Mouse (Mus musculus) heart, embryonic 13.5 days (tissue): ENCODE results near the gene Cep170. TPM values are rescaled to one million over a fixed set of nuclear protein-coding genes. Genes with fewer than 3 reads are reported as not detected.

Experiments
- ATAC-seq: fragments of 200-750 bp; cut with Nextera tagmentation; 2 replicates; pipeline ENCODE4 v1.8.0; 2017; ENCODE audit warnings: moderate TSS enrichment; ENCODE audit not compliant: insufficient number of reproducible peaks, low FRiP score, low TSS enrichment; ENCODE audit errors: extremely low read depth
- H3K27ac ChIP-seq: fragments of 300-500 bp; sonication (generic); replicated peaks from 2 replicates; pipeline ENCODE4 v1.5.1; 2015; ENCODE audit warnings: moderate library complexity, mild to moderate bottlenecking, inconsistent platforms
- H3K27me3 ChIP-seq: fragments of 300-500 bp; sonication (generic); replicated peaks from 2 replicates; pipeline ENCODE4 v1.6.1; 2015; ENCODE audit warnings: mild to moderate bottlenecking, inconsistent platforms
- H3K36me3 ChIP-seq: fragments of 300-500 bp; sonication (generic); 2 replicates; pipeline ENCODE4 v1.6.1; 2015; ENCODE audit warnings: mild to moderate bottlenecking, inconsistent platforms
- H3K4me1 ChIP-seq: fragments of 300-500 bp; sonication (generic); 2 replicates; pipeline ENCODE4 v1.6.1; 2015; ENCODE audit warnings: inconsistent platforms
- H3K4me2 ChIP-seq: fragments of 300-500 bp; sonication (generic); 2 replicates; pipeline ENCODE4 v1.6.1; 2015; ENCODE audit warnings: inconsistent platforms, mild to moderate bottlenecking, moderate library complexity
- H3K4me3 ChIP-seq: fragments of 300-500 bp; sonication (generic); 2 replicates; pipeline ENCODE4 v1.5.1; 2015; ENCODE audit warnings: moderate library complexity, mild to moderate bottlenecking, inconsistent platforms
- H3K9ac ChIP-seq: fragments of 300-500 bp; sonication (generic); 2 replicates; pipeline ENCODE4 v1.6.1; 2015; ENCODE audit warnings: inconsistent platforms, mild to moderate bottlenecking, moderate library complexity
- H3K9me3 ChIP-seq: fragments of 300-500 bp; sonication (generic); 2 replicates; pipeline ENCODE4 v1.6.1; 2016; ENCODE audit warnings: inconsistent platforms
- WGBS: fragments of 180-500 bp; shearing (Covaris S2); methylation state at CpG from one replicate; pipeline ENCODE4 v1.1.7; 2015; ENCODE audit warnings: mixed read lengths; 5-methylcytosine and 5-hydroxymethylcytosine counted together
- polyA plus RNA-seq: library from polyadenylated mRNA; unstranded; fragments of >200 nt; fragmentation: Nextera tagmentation; extraction: Ambion mirVana; gene quantifications from 2 replicates; pipeline ENCODE4 v1.2.1, GENCODE M21; 2015

Cep170 gene
- polyA plus RNA-seq, 1 experiment from 2014 or later, result 19.8 TPM

GRCm38 (mm10) chr1:176824611-176825010 is 10.7 kb upstream of the Cep170 start:
- H3K27ac ChIP-seq, result peak overlapping the region; percentile 16; the same call in 1 of the 2 replicates
- WGBS, result 80% methylated on average over 6 of the region's 6 CpGs
- no peak overlapping the region for H3K9ac ChIP-seq
- ATAC-seq, result no peak
- H3K36me3 ChIP-seq, result peaks cover 4% of the 10 kb centered on the region
- H3K4me1 ChIP-seq, result peaks cover 58% of the 10 kb centered on the region
- no peak overlapping the region; the same call in 1 of the 2 replicates for H3K4me2 ChIP-seq
- no peak overlapping the region for H3K4me3 ChIP-seq
- H3K9me3 ChIP-seq, result no peaks in the 10 kb centered on the region
- no peaks in the 10 kb centered on the region for H3K27me3 ChIP-seq

GRCm38 (mm10) chr1:176823889-176824288 is 10.0 kb upstream of the Cep170 start:
- WGBS, result 26% methylated on average over 8 of the region's 8 CpGs
- Histone ChIP-seq H3K4me2 (peak overlapping the region; percentile 47), H3K27me3 (no peaks in the 10 kb centered on the region), H3K27ac (peak overlapping the region; percentile 16), H3K9ac (peak overlapping the region; percentile 17; the same call in 1 of the 2 replicates), H3K4me1 (peaks cover 58% of the 10 kb centered on the region), H3K4me3 (no peak overlapping the region), H3K9me3 (no peaks in the 10 kb centered on the region), H3K36me3 (no peaks in the 10 kb centered on the region)
- ATAC-seq, result no peak

GRCm38 (mm10) chr1:176822949-176823348 is 9.1 kb upstream of the Cep170 start:
- no peaks in the 10 kb centered on the region for H3K36me3 ChIP-seq
- H3K4me2 ChIP-seq, result no peak overlapping the region
- H3K9ac ChIP-seq, result no peak overlapping the region
- ATAC-seq, result no peak
- H3K4me3 ChIP-seq, result no peak overlapping the region
- no peaks in the 10 kb centered on the region for H3K27me3 ChIP-seq
- peaks cover 64% of the 10 kb centered on the region for H3K4me1 ChIP-seq
- peak overlapping the region; percentile 45 for H3K27ac ChIP-seq
- H3K9me3 ChIP-seq, result no peaks in the 10 kb centered on the region
- WGBS, result 50% methylated on average over 4 of the region's 4 CpGs

- Histone ChIP-seq H3K36me3 (no peaks in the 10 kb centered on the region), H3K27ac (peak overlapping the region; percentile 56), H3K9ac (no peak overlapping the region), H3K4me3 (no peak overlapping the region), H3K4me1 (peaks cover 58% of the 10 kb centered on the region), H3K4me2 (peak overlapping the region; percentile 39), H3K27me3 (no peaks in the 10 kb centered on the region), H3K9me3 (no peaks in the 10 kb centered on the region)
- 0% methylated on average over 1 of the region's 1 CpGs for WGBS
- ATAC-seq, result no peak
Observed at GRCm38 (mm10) chr1:176821929-176822328, 8.1 kb upstream of the Cep170 start.

GRCm38 (mm10) chr1:176818763-176819162 is 4.9 kb upstream of the Cep170 start:
- Histone ChIP-seq H3K9ac (no peak overlapping the region; the same call in 1 of the 2 replicates), H3K36me3 (no peaks in the 10 kb centered on the region), H3K27ac (peak overlapping the region; percentile 66), H3K9me3 (no peaks in the 10 kb centered on the region), H3K4me1 (peaks cover 54% of the 10 kb centered on the region), H3K27me3 (no peaks in the 10 kb centered on the region), H3K4me2 (peak overlapping the region; percentile 12; the same call in 1 of the 2 replicates), H3K4me3 (no peak overlapping the region)
- WGBS, result 36% methylated on average over 6 of the region's 6 CpGs
- no peak for ATAC-seq

GRCm38 (mm10) chr1:176818147-176818546 is 4.3 kb upstream of the Cep170 start:
- ATAC-seq, result no peak
- H3K4me3 ChIP-seq, result no peak overlapping the region
- no peak overlapping the region for H3K9ac ChIP-seq
- H3K4me2 ChIP-seq, result no peak overlapping the region
- H3K4me1 ChIP-seq, result peaks cover 49% of the 10 kb centered on the region
- H3K27ac ChIP-seq, result peak overlapping the region; percentile 66
- H3K36me3 ChIP-seq, result no peaks in the 10 kb centered on the region
- 53% methylated on average over 2 of the region's 2 CpGs for WGBS
- H3K27me3 ChIP-seq, result no peaks in the 10 kb centered on the region
- H3K9me3 ChIP-seq, result no peaks in the 10 kb centered on the region

GRCm38 (mm10) chr1:176816728-176817127 is 2.9 kb upstream of the Cep170 start:
- Histone ChIP-seq H3K36me3 (no peaks in the 10 kb centered on the region), H3K9me3 (no peaks in the 10 kb centered on the region), H3K4me3 (no peak overlapping the region), H3K9ac (no peak overlapping the region), H3K27me3 (no peaks in the 10 kb centered on the region), H3K4me2 (no peak overlapping the region), H3K4me1 (peaks cover 42% of the 10 kb centered on the region), H3K27ac (no peak overlapping the region)
- ATAC-seq, result no peak
- WGBS, result 83% methylated on average over 4 of the region's 4 CpGs

GRCm38 (mm10) chr1:176814591-176815062 is 760 bp upstream of the Cep170 start, which contains the start of gene Sdccag8:
Gene Sdccag8 (plus strand): TSS chr1:176814660.
- H3K9me3 ChIP-seq, result no peaks in the 10 kb centered on the region
- peak within 1 kb of the TSS; percentile 96 for H3K4me3 ChIP-seq
- H3K4me2 ChIP-seq, result peak within 1 kb of the TSS; percentile 78
- H3K27ac ChIP-seq, result peak within 1 kb of the TSS; percentile 99
- no peaks in the 10 kb centered on the region for H3K27me3 ChIP-seq
- H3K4me1 ChIP-seq, result peaks cover 34% of the 10 kb centered on the region
- peak within 1 kb of the TSS; percentile 98 for H3K9ac ChIP-seq
- no peaks in the 10 kb centered on the region for H3K36me3 ChIP-seq
- ATAC-seq, result peak; percentile 93
- 0% methylated on average over 25 of the region's 25 CpGs for WGBS

- under 1% methylated on average over 64 of the region's 75 CpGs for WGBS
- Histone ChIP-seq H3K27ac (peak overlapping the region; percentile 99), H3K4me3 (peak overlapping the region; percentile 96), H3K9me3 (no peaks in the 10 kb centered on the region), H3K36me3 (no peaks in the 10 kb centered on the region), H3K4me1 (peaks cover 38% of the 10 kb centered on the region), H3K27me3 (no peaks in the 10 kb centered on the region), H3K4me2 (peak overlapping the region; percentile 78), H3K9ac (peak overlapping the region; percentile 98)
- peak; percentile 53 for ATAC-seq
Observed at GRCm38 (mm10) chr1:176813292-176814035, 403 bp downstream of the Cep170 start.

GRCm38 (mm10) chr1:176812491-176813291 is 1.2 kb downstream of the Cep170 start:
- Histone ChIP-seq H3K27me3 (no peaks in the 10 kb centered on the region), H3K36me3 (no peaks in the 10 kb centered on the region), H3K9me3 (no peaks in the 10 kb centered on the region), H3K4me2 (peak overlapping the region; percentile 78), H3K4me1 (peaks cover 31% of the 10 kb centered on the region), H3K9ac (peak overlapping the region; percentile 98), H3K4me3 (peak overlapping the region; percentile 96), H3K27ac (peak overlapping the region; percentile 99)
- no peak for ATAC-seq
- WGBS, result 10% methylated on average over 11 of the region's 11 CpGs

GRCm38 (mm10) chr1:176811892-176812291 is 2.0 kb downstream of the Cep170 start:
- no peaks in the 10 kb centered on the region for H3K36me3 ChIP-seq
- no peaks in the 10 kb centered on the region for H3K27me3 ChIP-seq
- peak overlapping the region; percentile 96 for H3K4me3 ChIP-seq
- peak overlapping the region; percentile 98; the same call in 1 of the 2 replicates for H3K9ac ChIP-seq
- H3K27ac ChIP-seq, result peak overlapping the region; percentile 99; the same call in 1 of the 2 replicates
- ATAC-seq, result no peak
- peak overlapping the region; percentile 78 for H3K4me2 ChIP-seq
- no peaks in the 10 kb centered on the region for H3K9me3 ChIP-seq
- WGBS, result 69% methylated on average over 3 of the region's 3 CpGs
- peaks cover 38% of the 10 kb centered on the region for H3K4me1 ChIP-seq
